Mouse (Mus musculus) lung, adult 2 months (tissue): ENCODE data around the gene Gm20662.

Source experiments
- CTCF ChIP-seq: fragments of 200-500 bp; IDR thresholded peaks from 2 replicates; pipeline ENCODE4 v1.5.1; 2011; ENCODE audit warnings: mild to moderate bottlenecking, low read length, control low read depth; ENCODE audit not compliant: insufficient read depth
- POLR2A ChIP-seq: fragments of 200-500 bp; IDR thresholded peaks from 2 replicates; pipeline ENCODE4 v1.6.1; 2011; ENCODE audit warnings: low read depth, mild to moderate bottlenecking, control low read depth, low read length, borderline replicate concordance; ENCODE audit errors: extremely low read depth

- TF ChIP-seq POLR2A (peak; percentile 34; the same call in 1 of the 2 replicates), CTCF (no peak)
Observed at GRCm38 (mm10) chr9:108094184-108094941, 98.2 kb downstream of the Gm20662 start, which contains the start of gene Apeh.
